Mouse (Mus musculus): ENCODE measurements at regions not wholly inside any gene's neighbourhood (a gene's known extent, or its start where the extent isn't known, plus 50 kb on each side); places are given as distances from the start of the nearest gene placed in this dataset.

- DNase-seq (ENCODE audit: low spot score in 2 of 2) = no peak
Observed at GRCm38 (mm10) chr9:61173548-61173947, 198.6 kb upstream of the Tle3 start.

- no peak for DNase-seq (ENCODE audit: low spot score in 2 of 2)
Observed at GRCm38 (mm10) chr9:61175381-61175780, 196.8 kb upstream of the Tle3 start.

GRCm38 (mm10) chr9:61176856-61177255 is 195.3 kb upstream of the Tle3 start:
- no peak for DNase-seq (ENCODE audit: low spot score in 2 of 2)

GRCm38 (mm10) chr9:61186541-61187420 is 185.4 kb upstream of the Tle3 start:
- DNase-seq (ENCODE audit: low spot score in 2 of 2) = no peak

GRCm38 (mm10) chr9:61187713-61188399 is 184.3 kb upstream of the Tle3 start:
- DNase-seq (ENCODE audit: low spot score in 2 of 2) = no peak

- no peak for DNase-seq (ENCODE audit: low spot score in 2 of 2)
Observed at GRCm38 (mm10) chr9:61189295-61189694, 182.9 kb upstream of the Tle3 start.

GRCm38 (mm10) chr9:61199077-61199753 is 173.0 kb upstream of the Tle3 start:
- no peak for DNase-seq (ENCODE audit: low spot score in 2 of 2)

- no peak for DNase-seq (ENCODE audit: low spot score in 2 of 2)
Observed at GRCm38 (mm10) chr9:61199891-61200290, 172.3 kb upstream of the Tle3 start.

- no peak for DNase-seq (ENCODE audit: low spot score in 2 of 2)
Observed at GRCm38 (mm10) chr9:61200295-61200955, 171.7 kb upstream of the Tle3 start.

GRCm38 (mm10) chr9:61205049-61205448 is 167.1 kb upstream of the Tle3 start:
- no peak for DNase-seq (ENCODE audit: low spot score in 2 of 2)

GRCm38 (mm10) chr9:61206725-61207365 is 165.3 kb upstream of the Tle3 start:
- DNase-seq (ENCODE audit: low spot score in 2 of 2) = no peak

- no peak for DNase-seq (ENCODE audit: low spot score in 2 of 2)
Observed at GRCm38 (mm10) chr9:61207423-61208150, 164.6 kb upstream of the Tle3 start.

GRCm38 (mm10) chr9:61211627-61212026 is 160.5 kb upstream of the Tle3 start:
- no peak for DNase-seq (ENCODE audit: low spot score in 2 of 2)

GRCm38 (mm10) chr9:61214943-61215342 is 157.2 kb upstream of the Tle3 start:
- DNase-seq (ENCODE audit: low spot score in 2 of 2) = peak in 1 of 2 experiments; percentile 42

GRCm38 (mm10) chr9:61216012-61216770 is 156.0 kb upstream of the Tle3 start:
- no peak for DNase-seq (ENCODE audit: low spot score in 2 of 2)

GRCm38 (mm10) chr9:61220017-61220416 is 152.1 kb upstream of the Tle3 start:
- no peak for DNase-seq (ENCODE audit: low spot score in 2 of 2)

GRCm38 (mm10) chr9:61222212-61223003 is 149.8 kb upstream of the Tle3 start:
- DNase-seq (ENCODE audit: low spot score in 2 of 2) = no peak

- DNase-seq (ENCODE audit: low spot score in 2 of 2) = no peak
Observed at GRCm38 (mm10) chr9:61225020-61225652, 147.0 kb upstream of the Tle3 start.

- DNase-seq (ENCODE audit: low spot score in 2 of 2) = no peak
Observed at GRCm38 (mm10) chr9:61225882-61226281, 146.3 kb upstream of the Tle3 start.

Measured in urinary bladder, adult 18-20 months (tissue).